Mouse (Mus musculus) monocyte, adult 5-6 weeks (primary cell): Measurements from ENCODE around the gene Prrc2b. TPM values are rescaled to one million over a fixed set of nuclear protein-coding genes. Genes with fewer than 3 reads are reported as not detected.
A peak's percentile ranks its signal among the peaks of the same experiment; 100 is the strongest.

Source experiments
- ATAC-seq: fragments of 153-309, 156-312 bp; replicated peaks from 2 replicates; pipeline ENCODE4 v1.8.0; 2017; ENCODE audit warnings: mild to moderate bottlenecking; ENCODE audit not compliant: low TSS enrichment, insufficient number of reproducible peaks, severe bottlenecking, poor library complexity, low FRiP score
- total RNA-seq: library from RNA; stranded (forward); fragments of 200-1000, 200-491, 200-594 nt; gene quantifications from 3 replicates; pipeline ENCODE4 v1.2.3, GENCODE M21; 2017

The Prrc2b gene
- total RNA-seq: 13.3 to 55.4 TPM (median 22.1 TPM) in 3 replicates

GRCm38 (mm10) chr2:32150924-32151659, at the start of gene Prrc2b:
Gene Prrc2b, plus strand, starts transcription at chr2:32151082.
- ATAC-seq: no peak

DNA sequence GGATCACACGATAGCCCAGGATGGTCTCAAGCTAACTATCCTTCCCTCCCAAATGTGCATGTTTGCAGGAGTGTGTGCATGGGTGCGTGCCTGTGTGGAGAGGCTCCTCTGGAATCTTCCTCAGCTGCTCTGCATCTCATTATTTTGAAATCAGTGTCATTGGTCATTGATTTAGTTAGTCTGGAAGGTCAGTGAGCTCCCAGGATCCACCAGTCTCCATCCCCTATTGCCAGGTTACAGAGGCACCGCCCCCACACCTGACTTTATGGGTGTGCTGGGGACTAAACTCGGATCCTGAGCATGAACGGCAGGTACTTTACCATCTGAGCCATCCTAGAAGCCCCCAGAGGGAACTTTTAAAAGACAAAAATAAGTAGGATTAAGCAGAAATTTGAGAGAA, 47.9 kb upstream of the Prrc2b start:
- no peak for ATAC-seq

DNA sequence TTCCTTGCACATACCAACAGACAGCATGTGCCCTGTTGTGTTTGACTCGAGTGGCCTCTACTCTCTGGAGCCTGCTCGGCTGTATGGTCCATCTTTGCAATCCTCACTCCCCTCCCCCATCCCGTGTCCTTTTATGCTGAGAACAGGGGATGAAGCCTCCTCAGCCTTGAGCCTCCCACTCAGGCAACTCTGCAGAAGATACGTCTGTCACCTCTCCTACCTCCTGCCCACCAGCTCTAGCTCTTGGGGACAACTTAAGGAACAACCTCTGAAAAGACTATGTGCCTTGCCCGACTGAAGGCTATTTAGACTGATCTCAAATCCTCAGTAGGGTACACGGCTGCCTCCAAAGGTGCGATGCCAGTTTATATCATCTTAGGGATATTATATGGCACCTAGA, 47.3 kb upstream of the Prrc2b start:
- no peak for ATAC-seq

DNA sequence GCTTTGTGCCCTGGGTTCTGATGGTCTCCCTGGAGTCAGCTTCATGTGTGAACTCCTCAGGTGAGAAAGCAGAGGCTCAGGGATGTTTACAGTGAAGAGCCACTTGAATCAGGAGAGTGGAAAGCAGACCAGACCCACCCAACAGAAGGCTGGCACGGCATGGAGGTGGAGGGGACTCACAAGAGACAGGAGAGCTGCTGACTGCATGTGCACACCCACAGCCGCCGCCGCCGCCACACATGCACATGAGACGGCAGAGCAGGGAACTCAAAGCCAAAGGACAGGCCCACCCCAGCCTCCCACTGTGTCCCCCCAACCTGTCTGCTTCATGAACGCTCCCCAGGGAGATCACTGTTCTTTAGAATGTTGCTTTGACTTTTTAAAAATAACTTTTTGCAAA, 46.8 kb upstream of the Prrc2b start:
- no peak for ATAC-seq

- no peak for ATAC-seq
Observed at GRCm38 (mm10) chr2:32105117-32105913, 45.6 kb upstream of the Prrc2b start.

DNA sequence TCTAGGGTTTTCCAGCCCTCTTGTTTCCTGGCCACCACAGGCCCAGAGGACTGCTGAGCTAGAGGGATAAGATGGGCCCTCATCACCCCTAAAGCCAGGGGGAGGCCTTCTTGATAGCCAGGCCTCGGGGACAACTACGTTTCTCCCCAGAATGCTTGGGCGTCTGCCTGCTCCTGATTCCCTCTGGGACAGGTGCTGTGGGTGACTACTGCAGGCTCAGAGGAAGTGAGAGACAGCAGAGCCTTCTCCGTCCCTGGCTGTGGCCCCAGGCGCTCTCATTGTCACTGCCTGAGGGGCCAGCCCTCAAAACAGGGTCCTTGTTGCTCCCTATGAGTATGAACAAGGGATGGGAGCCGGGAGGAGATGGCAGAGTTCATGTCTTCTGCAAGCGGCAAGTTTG, 45.0 kb upstream of the Prrc2b start:
- ATAC-seq: no peak

GRCm38 (mm10) chr2:32111268-32111667, 39.6 kb upstream of the Prrc2b start:
- no peak for ATAC-seq

DNA sequence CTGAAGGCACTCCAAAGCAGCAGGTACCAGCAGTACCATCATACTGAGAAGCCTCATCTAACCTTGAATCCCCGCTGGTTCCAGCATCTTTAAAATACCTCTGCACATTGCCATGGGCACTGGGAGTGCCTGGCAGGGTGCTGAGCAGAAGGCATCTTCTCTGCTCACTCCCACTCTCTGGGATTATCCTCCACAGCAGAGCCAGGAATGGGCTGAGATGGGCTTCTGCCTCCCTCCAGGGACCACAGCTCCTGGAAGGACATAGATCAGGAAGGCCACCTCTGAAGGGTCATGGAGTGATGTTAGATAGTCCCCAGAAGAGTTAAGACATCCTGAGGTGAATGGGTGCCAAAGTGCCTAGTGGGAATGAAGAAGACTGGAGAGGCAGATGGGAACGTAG, 38.3 kb upstream of the Prrc2b start:
- ATAC-seq: no peak

GRCm38 (mm10) chr2:32115851-32116268, 35.0 kb upstream of the Prrc2b start:
- ATAC-seq: 0 out of 2 replicates have a peak, but pooled peaks have one; percentile 40

GRCm38 (mm10) chr2:32119802-32120750, 30.8 kb upstream of the Prrc2b start:
- ATAC-seq: no peak; the same call in 1 of the 2 replicates

DNA sequence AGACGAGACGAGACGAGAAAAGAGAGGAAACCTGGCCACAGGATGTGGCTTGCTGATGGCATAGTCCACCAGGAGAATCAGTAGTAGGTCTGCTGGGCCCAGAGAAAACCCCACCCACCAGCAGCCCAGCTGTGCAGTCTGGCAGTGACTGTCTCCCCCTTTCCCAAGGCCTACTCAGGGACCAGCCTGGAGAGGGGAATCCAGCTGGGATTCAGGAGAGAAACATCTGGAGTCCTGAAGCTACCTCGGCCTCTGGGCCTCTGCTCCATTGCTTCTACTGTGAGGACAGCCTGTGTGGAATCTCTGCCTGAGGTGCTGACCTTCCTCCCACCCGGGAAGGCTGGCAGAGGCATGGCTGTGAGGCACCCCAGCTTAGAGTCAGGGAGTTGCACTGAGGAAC, 29.7 kb upstream of the Prrc2b start:
- ATAC-seq: no peak

DNA sequence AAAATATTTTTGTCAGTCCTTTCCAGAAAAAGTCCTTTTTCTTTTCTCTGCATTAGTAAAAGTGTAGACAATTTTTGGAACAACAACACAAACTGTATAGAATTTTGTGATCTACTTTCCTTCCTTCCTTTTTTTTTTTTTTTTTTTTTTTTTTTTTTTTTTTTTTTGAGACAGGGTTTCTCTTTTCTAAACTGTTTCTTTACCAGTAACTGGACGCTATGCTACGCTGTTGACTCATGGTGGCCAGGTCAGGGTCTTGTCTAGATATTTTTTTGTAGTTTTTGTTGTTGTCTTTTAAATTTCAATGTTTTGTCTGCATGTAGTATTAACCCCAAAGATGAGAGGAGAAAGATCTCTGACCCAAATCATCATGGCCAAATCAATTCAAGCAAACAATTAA, 29.1 kb upstream of the Prrc2b start:
- ATAC-seq: no peak

DNA sequence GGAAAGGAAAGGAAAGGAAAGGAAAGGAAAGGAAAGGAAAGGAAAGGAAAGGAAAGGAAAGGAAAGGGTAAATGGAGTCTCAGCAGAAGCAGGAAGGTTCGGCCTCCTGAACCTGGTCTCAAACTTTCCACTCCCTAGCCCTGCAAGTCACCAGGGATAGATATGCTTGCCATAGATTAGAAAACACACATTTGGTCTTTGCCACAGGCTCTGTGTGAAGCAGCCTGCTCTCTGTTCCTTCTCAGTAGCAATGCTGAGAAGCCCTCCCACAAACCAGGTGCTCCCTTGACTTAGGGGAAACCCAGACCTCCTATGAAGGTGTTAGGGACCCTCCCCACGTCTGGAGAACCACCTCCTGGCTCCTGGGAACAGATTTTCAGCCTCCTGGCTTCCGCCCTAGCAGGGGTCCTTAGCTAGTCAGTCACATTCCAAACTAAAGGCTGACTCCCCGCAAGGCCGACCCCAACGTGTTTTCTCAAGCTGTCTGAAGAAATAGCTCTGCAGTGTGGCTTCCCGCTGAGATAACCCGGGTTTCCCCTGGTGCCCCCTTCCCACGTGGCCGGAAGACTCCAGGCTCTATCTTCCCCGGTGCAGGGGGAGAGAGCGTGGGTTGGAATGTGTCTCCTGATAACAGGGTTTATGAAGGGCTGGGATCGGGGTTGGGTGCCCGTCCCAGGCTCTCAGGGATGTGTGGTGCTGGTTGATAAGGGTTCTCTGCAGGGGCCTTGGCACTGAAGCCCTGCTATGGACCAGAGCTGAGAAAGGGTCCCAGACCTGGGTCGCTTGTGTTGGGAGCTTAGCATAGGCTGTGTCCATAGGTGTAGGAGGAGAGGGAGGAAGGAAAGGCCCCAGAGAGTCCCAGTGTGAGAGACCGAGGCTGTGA, 23.0 kb upstream of the Prrc2b start:
- ATAC-seq: no peak

DNA sequence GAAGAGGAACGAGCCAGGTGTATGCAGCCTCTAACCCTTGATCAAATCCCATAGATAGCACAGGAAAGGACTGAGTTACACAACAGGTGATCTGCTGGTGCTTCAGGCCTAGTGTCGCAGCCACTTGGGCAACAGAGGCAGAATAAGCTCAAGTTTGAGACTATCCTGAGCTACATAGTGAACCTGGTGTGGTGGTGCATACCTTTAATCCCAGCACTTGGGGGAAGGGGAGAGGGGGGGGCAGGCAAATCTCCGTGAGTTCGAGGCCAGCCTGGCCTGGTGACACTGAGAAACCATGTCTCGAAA, 22.4 kb upstream of the Prrc2b start:
- no peak for ATAC-seq

GRCm38 (mm10) chr2:32129383-32130074, 21.4 kb upstream of the Prrc2b start:
- ATAC-seq: no peak

DNA sequence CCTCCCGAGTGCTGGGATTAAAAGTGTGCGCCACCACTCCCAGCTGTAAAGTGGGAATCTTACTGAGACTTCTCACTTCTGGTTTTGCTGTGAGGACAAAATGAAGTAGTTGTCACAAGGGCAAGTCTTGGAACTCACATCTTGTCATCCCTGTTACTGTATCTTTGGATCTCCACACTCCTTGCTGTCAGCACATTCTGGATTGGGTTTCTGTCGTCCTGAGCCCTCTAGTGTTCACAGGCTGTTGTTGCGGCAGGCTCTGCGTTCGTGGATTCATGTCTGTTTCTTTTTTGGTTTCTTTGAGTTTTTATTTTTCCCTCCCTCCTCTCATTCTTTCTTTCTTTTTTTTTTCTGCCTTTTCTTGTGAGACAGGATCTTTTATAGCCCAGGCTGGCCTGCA, 20.4 kb upstream of the Prrc2b start:
- no peak; the same call in 1 of the 2 replicates for ATAC-seq

DNA sequence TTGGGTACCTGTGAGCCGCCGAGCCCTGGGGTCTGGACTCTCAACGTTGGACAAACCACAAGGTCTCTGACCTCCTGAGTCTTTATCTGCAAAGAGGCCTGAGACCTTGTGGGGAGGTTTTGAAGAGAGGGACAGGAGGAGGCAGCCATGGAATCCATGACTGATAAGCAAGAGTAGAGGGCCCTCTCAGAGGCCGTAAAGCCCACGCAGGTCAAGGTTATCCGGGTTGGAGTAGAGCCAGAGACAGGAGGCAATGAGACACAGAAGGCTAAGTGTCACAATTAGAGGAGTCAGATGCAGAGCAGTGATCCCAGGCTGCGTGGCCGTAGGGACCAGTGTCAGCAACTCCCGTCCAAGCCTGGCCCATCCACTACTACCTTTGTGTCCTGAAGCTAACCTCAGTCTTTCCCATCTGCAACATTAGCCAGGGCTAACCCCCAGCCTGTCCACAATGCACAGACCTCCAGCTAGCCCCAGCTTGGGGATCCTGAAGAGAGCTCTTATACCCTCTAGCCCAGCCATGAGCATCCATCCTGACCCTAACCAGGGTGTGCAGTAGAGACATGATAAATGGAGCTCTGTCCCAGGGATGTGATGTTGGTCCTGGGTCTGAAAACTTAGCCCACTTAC, 19.6 kb upstream of the Prrc2b start:
- no peak for ATAC-seq
